Mouse (Mus musculus) kidney, adult 11 months (tissue): ENCODE results near the gene Cilp2.

Experiments
- DNase-seq: peaks from one replicate; pipeline ENCODE4 v3.0.0; 2022

Gene Cilp2

GRCm38 (mm10) chr8:69900895-69901451, 13.5 kb upstream of the Cilp2 start:
- no peak for DNase-seq

GRCm38 (mm10) chr8:69899876-69900275, 12.4 kb upstream of the Cilp2 start:
- DNase-seq, result peak; percentile 41

DNA sequence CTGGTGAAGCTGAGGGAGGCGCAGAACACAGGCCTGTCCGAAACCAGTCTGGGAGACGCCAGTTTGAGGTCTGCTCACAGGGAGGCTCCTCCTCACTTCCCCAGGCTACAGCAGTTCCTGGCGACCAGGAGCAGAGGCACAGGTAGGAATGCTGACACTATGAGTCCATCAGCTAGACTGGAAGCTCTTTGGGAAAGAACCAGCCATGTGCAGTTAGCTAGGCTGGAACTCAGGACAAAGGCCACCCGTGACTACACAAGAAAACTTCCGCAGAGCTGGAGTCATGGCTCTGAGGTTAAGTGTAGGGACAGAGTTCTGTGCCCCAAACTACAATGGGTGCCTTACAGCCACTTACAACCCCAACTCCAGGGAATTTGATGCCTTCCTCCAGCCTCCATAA, 10.4 kb upstream of the Cilp2 start:
- peak; percentile 41 for DNase-seq

- DNase-seq, result no peak
Measured at GRCm38 (mm10) chr8:69895772-69896451, 8.4 kb upstream of the Cilp2 start.

- DNase-seq, result no peak
Measured at GRCm38 (mm10) chr8:69894836-69895332, 7.4 kb upstream of the Cilp2 start.

GRCm38 (mm10) chr8:69893863-69894262, 6.4 kb upstream of the Cilp2 start:
- peak; percentile 47 for DNase-seq

DNA sequence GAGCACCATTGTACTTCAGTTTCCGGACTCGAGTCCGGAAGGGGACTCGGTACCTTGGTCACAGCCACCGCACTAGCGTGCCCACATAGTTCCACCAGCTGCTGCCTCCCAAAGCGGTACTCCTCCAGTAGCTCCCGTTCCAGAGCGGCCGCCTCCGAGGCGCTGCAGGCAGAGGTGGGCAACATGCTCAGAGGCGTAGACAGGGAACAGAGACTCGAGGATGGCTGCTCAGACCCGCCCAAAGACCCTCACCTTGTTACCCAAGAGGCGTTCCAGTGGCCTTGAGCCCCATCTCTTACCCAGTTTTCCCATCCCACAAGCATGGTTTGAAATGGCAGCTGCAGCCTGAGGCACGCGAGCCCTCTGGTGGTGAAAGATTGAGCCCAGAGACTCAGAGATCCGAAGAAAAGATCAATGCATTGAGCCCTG, 3.3 kb upstream of the Cilp2 start:
- DNase-seq, result no peak

DNA sequence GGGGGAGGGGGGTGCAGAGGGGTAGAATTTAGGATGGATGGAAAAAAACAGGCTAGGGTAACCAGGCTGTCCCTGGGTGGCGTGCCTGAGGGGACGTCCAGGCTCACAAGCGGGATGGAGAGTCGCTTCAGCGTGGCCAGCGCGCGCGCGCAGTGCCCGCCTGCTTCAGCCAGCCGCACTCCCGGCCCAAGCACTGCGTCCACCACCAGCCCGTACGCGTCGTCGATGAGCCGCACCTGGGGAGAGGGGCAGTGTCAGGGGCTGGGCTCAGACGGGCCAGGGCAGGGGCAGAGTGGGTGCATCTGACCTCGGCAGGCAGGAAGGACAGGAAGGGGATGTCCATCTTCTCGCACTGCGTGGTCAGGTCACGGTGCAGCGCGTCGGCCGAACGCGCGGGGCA, 1.4 kb upstream of the Cilp2 start:
- DNase-seq, result no peak

DNA sequence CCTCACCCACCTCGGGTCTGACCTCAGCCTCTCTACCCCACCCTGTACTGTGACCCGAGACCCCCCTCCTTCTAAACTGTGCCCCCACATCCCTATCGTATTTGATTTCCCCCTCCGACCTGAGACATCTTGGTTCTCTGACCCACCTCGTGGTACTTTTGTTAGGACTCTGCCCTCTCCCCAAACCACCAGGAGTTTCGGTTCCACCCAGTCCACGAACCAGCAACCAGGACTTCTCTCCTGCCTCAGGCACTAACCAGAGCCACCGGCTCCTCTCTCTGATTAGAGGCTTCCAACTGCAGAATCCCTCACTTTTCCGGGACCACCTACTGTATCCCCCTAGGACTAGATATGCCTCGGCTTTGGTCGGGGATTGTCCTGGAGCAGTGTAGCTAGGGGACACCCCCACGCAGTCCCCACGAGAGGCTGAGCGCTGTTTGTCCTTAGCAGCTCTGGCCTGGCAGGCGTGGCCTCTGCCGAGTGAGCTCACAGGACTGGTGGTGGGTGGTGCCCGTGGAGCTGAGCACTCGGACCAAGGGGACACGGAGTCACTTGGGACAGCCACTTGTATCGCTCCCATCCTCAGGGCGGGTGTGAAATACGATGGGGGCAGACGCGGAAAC, 868 bp upstream of the Cilp2 start:
- DNase-seq, result no peak

- no peak for DNase-seq
Measured at GRCm38 (mm10) chr8:69884141-69884540, 3.3 kb downstream of the Cilp2 start.

DNA sequence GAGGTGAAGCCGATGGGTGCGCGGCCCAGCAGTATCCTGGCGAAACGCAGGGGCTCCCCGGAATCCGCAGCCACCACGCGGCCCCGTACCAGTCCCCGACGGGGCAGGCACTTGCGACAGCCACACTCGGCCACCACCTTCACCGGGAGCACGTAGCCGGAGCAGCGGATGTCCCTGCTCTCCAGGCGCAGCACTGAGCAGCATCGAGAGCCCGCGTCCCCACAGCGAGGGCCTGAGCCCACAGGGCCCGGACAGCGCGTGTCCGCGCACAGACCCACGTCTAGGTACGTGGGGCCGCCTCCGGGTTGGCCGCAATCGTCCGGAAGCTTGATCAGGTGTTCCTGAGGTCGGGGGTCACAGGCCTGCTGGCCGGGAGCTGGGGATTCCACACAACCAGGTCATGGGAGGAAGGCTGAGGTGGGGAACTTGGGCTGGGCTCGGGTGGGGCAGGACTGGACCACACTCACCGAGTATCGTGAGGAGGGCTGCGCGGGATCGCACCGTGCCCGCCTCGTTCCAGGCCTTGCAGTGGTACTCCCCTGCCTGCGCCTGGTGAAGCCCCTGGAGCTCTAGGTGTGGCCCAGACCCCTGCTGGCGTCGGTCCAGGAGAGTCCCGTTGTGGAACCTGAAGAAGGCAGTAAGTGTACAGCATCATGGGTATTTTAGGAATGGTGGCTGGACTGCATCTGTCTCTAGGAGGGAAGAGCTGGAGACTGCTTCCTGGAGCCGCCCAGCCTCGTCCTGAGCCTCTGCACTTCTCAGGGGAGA, 4.5 kb downstream of the Cilp2 start:
- DNase-seq, result no peak

DNA sequence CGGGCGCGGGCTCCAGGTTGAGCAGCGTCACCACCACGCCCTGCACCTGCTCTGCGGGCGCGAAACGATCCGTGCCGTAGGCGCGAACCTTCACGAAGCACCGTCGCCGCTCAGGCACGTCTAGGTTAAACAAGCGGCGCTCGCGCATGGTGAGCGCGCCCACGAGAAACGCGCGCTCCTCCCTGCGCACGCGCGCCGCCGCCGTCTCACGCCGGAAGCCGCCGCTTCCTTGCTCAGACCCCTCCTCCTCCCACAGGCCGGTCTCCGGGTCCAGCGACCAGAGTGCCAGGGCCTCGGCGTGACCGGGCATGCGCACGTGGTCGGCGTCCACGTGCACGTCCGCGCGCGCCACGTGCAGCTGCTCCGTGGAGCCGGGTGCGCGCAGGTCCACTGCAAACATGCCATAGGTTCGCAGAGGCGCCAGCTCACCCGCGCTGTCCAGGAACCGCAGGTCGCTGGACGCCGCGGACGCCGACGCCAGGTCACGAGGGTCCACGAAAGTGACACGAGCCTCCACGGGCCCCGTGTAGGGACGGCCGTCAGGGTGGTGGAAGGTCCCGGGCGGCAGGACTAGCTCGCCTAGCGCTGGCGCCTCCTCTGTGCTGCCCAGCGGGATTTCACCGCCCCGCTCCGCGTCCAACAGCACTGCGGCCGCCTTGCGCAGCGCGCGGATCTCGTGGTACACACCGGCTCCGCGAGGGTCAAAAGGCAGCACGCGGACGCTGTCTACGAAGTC, 5.3 kb downstream of the Cilp2 start:
- DNase-seq, result peak; percentile 63

DNA sequence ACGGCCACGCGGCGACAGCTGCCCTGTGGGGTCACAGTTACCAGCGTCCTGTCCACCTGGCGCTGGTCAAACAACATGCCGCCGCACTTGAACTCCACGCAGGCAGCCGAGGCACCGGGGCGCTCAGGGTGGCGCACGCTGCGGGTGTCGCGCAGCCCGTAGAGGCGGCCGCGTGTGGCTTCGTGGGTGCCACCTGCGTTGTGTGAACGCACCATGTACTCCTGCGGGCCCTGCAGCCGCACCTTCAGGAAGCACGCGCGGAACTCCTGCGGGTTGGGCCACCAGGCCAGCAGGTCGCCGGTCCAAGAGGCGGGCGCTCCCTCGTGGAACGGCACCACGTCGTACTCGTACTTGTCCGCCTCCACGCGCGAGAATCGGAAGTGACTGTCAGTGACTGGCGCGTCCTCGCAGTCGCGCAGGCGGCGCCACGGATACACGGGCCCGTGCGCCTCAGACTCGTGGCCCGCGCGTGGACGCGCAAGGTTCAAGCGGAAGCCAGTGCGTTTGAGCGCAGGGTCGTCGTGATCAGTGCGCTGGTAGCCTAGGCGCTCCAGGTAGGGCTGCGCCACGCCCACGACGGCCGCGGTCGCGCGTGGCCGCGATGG, 6.1 kb downstream of the Cilp2 start:
- no peak for DNase-seq

DNA sequence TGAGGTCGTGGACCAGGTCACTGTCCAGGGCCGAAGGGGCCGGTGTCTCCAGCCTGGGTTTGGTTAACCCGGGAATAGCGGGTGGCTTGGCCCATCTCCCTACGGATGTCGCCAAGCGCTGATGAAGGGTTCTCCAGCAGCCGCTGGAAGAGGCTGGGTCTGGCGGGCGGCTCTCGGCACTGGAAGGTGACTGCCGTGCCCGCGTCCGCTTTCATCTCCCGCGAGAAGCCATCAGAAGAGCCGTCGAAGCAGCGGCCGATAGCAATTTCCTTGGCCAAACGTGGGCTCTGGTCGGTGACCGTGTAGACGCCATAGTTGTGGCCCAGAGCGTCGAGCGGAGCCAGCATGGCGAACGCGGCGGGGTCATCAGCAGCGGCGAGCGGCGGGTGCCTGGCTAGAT, 6.6 kb downstream of the Cilp2 start:
- DNase-seq, result no peak

GRCm38 (mm10) chr8:69879678-69880077, 7.8 kb downstream of the Cilp2 start:
- DNase-seq, result no peak

DNA sequence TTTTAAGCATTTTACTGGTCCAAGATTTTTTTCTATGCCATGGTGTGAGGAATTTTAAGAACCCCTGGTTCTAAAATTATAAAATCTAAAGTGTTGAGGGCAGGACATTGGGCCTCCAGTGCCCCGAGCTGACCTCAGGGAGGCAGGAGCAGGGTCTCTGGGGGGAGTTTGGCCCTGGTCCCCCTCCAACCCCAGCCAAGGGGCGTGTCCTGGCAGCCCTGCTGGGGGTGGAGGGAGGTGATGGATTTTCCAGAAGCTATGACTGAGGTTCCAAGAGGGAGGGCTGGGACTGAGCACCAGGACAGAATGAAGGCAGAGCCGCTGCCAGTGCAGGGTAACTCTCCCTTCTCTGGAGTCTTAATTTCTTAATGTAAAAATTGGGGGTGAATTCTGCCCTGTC, 9.5 kb downstream of the Cilp2 start:
- DNase-seq, result no peak

GRCm38 (mm10) chr8:69877396-69877795, 10.1 kb downstream of the Cilp2 start:
- DNase-seq, result no peak

DNA sequence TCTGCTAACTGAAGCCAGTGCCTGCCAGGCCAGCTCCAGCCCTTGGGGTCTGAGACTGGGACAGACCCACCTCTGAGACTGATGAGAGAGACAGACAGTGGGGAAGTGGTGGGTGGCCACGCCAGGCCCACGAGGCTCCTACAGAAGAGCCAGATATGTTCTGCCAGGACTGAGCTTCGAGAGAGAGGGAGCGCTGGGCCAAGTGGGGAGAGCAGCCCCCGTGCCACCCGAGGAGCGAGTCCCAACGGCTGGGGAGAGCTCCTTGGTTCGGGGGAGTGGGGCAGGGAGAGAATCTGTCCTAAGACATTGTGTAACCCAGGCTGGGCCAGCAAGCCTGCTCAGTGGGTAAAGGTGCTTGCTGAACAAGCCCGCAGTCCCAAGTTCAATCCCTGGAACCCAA, 10.5 kb downstream of the Cilp2 start:
- DNase-seq, result no peak

- DNase-seq, result no peak
Measured at GRCm38 (mm10) chr8:69876097-69876496, 11.4 kb downstream of the Cilp2 start.

- no peak for DNase-seq
Measured at GRCm38 (mm10) chr8:69874654-69875053, 12.8 kb downstream of the Cilp2 start.

DNA sequence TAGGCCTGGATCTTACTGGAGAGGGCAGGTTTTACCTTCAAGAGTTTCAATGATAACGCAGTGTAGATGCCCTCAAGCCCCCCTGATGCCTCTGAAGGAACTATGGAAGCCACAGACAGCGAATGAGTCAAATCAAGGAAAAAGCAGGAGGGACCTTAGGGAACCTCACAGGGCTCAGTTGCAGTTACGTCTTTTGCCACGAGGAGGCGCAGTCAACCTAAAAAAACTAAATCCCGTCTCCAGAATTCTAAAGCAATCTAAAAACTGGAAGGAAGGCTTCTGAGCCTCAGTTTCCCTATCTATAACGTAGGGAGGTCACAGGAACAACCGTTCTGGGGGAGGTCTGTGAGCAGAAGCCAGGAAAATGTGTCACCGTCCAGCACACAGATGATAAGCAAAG, 13.3 kb downstream of the Cilp2 start:
- no peak for DNase-seq

GRCm38 (mm10) chr8:69870907-69871306, 16.6 kb downstream of the Cilp2 start:
- no peak for DNase-seq
